Mouse (Mus musculus): ENCODE measurements at regions not wholly inside any gene's neighbourhood (a gene's known extent, or its start where the extent isn't known, plus 50 kb on each side); places are given as distances from the start of the nearest gene placed in this dataset.

DNA sequence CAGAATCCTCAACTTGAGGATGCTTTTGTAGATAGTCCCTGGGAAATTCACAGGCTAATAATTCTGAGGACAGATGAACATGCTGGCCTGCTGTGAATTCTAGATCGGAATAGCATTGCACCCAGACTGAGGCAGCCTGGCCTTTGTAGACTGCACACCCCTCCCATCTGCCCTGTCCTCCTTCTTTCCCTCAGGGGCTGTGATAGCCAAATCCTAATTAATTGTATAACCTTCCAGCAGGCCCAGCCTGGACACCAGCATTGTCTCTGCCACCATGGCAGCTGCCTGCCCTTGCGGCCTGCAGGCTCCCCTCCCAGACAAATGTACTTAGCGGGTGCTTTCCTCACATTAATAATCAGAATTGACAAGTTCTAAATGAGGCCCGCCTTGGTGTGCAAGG lies 171.7 kb upstream of the Rbfox1 start:
- DNase-seq (ENCODE audit: low spot score) = no peak
- Histone ChIP-seq H3K4me1 (ENCODE audit: control insufficient read depth, insufficient read depth, low read length) (no peaks in the 10 kb centered on the region), H3K4me3 (ENCODE audit: low read depth, low read length) (no peak overlapping the region), H3K36me3 (ENCODE audit: control insufficient read depth, insufficient read depth, low read length) (no peaks in the 10 kb centered on the region), H3K27me3 (replicated peaks; ENCODE audit: control insufficient read depth, insufficient read depth, low read length) (no peaks in the 10 kb centered on the region), H3K9me3 (replicated peaks; ENCODE audit: control insufficient read depth, low read length) (no peaks in the 10 kb centered on the region), H3K4me2 (ENCODE audit: low read length) (no peak overlapping the region), H3K9ac (ENCODE audit: low read length) (no peak overlapping the region), H3K27ac (ENCODE audit: low read depth, low read length) (no peak overlapping the region)
- ATAC-seq = no peak
- 69% methylated on average over 4 of the region's 4 CpGs for WGBS

DNA sequence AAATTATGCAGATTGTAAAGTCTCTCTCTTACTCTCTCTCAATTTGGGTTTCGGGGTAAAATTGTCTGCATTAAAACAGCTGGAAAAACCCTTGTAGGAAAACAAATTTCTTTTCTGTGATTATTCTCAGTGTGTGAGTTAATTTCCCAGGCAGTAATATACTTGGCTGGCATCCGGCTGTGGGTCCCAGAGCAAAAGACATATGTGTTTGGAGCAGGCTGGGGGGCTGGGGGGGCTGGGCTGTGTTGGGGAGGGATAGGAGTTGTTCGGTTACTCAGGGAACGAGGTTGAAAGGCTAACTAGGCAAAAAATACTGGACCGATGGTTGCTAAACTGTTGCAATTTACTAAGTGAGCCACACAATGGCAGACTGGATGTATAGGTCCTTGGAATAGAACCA lies 175.3 kb upstream of the Rbfox1 start:
- Histone ChIP-seq H3K4me1 (ENCODE audit: control insufficient read depth, insufficient read depth, low read length) (no peaks in the 10 kb centered on the region), H3K36me3 (ENCODE audit: control insufficient read depth, insufficient read depth, low read length) (no peaks in the 10 kb centered on the region), H3K27ac (ENCODE audit: low read depth, low read length) (no peak overlapping the region), H3K4me2 (ENCODE audit: low read length) (no peak overlapping the region), H3K27me3 (replicated peaks; ENCODE audit: control insufficient read depth, insufficient read depth, low read length) (no peaks in the 10 kb centered on the region), H3K9me3 (replicated peaks; ENCODE audit: control insufficient read depth, low read length) (no peaks in the 10 kb centered on the region), H3K4me3 (ENCODE audit: low read depth, low read length) (no peak overlapping the region), H3K9ac (ENCODE audit: low read length) (no peak overlapping the region)
- whole genome bisulfite sequencing = 74% methylated on average over 5 of the region's 5 CpGs
- no peak for ATAC-seq
- DNase-seq (ENCODE audit: low spot score) = no peak

DNA sequence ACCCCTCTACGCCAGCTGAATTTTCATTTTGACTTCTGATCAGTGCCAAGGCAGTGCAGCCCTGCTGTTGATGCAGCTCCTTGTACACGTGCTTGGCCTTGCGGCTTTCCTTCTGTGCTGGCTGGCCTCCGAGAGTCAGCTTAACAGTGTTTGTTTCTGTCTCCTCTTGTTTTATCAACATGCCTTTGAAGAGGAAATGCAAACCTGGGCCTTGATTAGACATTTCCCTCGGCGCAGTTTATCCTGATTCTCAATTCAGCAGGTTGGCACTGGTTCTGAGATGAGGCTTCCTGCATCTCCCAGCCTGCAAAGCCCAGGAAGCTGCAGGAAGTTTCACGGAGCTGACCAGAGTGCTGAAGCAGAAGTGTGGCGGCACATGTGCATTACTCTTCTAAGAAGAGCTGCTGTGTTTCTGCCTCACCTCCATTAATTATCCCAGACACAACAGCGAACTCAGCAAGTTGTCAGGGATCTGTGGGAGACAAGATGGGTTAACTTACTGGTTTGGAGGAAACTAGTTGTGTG lies 184.4 kb upstream of the Rbfox1 start:
- H3K4me1 ChIP-seq (ENCODE audit: control insufficient read depth, insufficient read depth, low read length) = no peaks in the 10 kb centered on the region
- no peaks in the 10 kb centered on the region for H3K9me3 ChIP-seq (replicated peaks; ENCODE audit: control insufficient read depth, low read length)
- H3K4me3 ChIP-seq (ENCODE audit: low read depth, low read length) = no peak overlapping the region
- ATAC-seq = no peak
- no peaks in the 10 kb centered on the region for H3K36me3 ChIP-seq (ENCODE audit: control insufficient read depth, insufficient read depth, low read length)
- 52% methylated on average over 9 of the region's 9 CpGs for WGBS
- H3K9ac ChIP-seq (ENCODE audit: low read length) = no peak overlapping the region
- no peak overlapping the region for H3K4me2 ChIP-seq (ENCODE audit: low read length)
- DNase-seq (ENCODE audit: low spot score) = peak; percentile 16
- H3K27me3 ChIP-seq (replicated peaks; ENCODE audit: control insufficient read depth, insufficient read depth, low read length) = no peaks in the 10 kb centered on the region
- no peak overlapping the region for H3K27ac ChIP-seq (ENCODE audit: low read depth, low read length)

DNA sequence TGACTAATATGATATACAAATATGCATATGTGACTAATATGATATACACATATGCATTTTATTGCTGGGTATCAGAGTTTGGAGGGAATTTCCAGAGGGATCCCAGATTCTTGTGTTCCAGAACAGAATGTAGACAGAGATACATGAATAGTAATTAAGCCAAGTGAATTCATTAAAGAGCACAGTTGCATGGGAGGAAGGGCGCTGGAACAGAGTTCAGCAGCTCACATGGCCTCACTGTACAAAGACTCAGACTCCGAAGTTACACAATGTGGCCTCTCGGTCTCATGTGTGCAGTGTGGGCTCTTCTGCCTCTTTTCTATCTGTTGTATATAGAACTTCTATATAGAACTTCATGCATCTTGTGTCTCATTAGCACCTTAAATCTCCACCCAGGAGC lies 196.8 kb upstream of the Rbfox1 start:
- no peaks in the 10 kb centered on the region for H3K4me1 ChIP-seq (ENCODE audit: control insufficient read depth, insufficient read depth, low read length)
- H3K36me3 ChIP-seq (ENCODE audit: control insufficient read depth, insufficient read depth, low read length) = no peaks in the 10 kb centered on the region
- H3K9me3 ChIP-seq (replicated peaks; ENCODE audit: control insufficient read depth, low read length) = no peaks in the 10 kb centered on the region
- WGBS = 77% methylated on average over 3 of the region's 3 CpGs
- ATAC-seq (no peak), DNase-seq (ENCODE audit: low spot score) (no peak)
- H3K4me2 ChIP-seq (ENCODE audit: low read length) = no peak overlapping the region
- H3K27me3 ChIP-seq (replicated peaks; ENCODE audit: control insufficient read depth, insufficient read depth, low read length) = no peaks in the 10 kb centered on the region
- no peak overlapping the region for H3K27ac ChIP-seq (ENCODE audit: low read depth, low read length)
- H3K4me3 ChIP-seq (ENCODE audit: low read depth, low read length) = no peak overlapping the region
- H3K9ac ChIP-seq (ENCODE audit: low read length) = no peak overlapping the region

DNA sequence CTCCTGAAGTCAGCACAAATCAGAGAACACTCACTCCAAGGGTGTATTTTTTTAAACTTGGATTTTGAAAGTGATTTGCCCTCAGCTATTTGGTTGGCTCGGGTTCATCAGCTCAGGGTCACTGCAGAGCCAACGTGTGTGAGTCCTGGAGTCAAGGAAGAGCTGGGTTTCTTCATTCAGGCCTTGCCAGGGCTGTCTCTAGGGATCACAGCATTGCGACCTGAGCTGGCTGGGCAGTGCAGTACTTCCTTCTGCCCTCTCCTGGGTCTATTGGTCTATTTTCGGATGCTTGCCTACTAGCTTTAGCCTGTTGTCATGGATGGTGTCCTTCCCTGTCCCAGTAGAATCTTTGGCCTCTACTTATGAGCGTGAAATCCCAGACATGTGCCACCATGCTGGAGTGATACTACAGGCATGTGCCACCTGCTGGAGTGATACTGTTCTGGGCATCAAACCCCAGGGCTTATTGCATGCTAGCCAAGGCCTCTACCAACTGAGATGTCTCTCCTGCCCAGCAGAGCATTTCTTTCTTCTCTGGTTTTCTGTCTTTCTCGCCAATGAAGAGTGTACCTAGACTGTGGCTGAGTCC lies 211.7 kb upstream of the Rbfox1 start:
- no peak for DNase-seq (ENCODE audit: low spot score)
- no peaks in the 10 kb centered on the region for H3K9me3 ChIP-seq (replicated peaks; ENCODE audit: control insufficient read depth, low read length)
- WGBS = 85% methylated on average over 6 of the region's 6 CpGs
- 0 out of 2 replicates have a peak, but pooled peaks cover 2% of the 10 kb centered on the region for H3K4me1 ChIP-seq (ENCODE audit: control insufficient read depth, insufficient read depth, low read length)
- no peaks in the 10 kb centered on the region for H3K27me3 ChIP-seq (replicated peaks; ENCODE audit: control insufficient read depth, insufficient read depth, low read length)
- H3K27ac ChIP-seq (ENCODE audit: low read depth, low read length) = no peak overlapping the region
- no peak for ATAC-seq
- no peak overlapping the region for H3K4me3 ChIP-seq (ENCODE audit: low read depth, low read length)
- H3K36me3 ChIP-seq (ENCODE audit: control insufficient read depth, insufficient read depth, low read length) = no peaks in the 10 kb centered on the region
- H3K9ac ChIP-seq (ENCODE audit: low read length) = no peak overlapping the region
- no peak overlapping the region for H3K4me2 ChIP-seq (ENCODE audit: low read length)

DNA sequence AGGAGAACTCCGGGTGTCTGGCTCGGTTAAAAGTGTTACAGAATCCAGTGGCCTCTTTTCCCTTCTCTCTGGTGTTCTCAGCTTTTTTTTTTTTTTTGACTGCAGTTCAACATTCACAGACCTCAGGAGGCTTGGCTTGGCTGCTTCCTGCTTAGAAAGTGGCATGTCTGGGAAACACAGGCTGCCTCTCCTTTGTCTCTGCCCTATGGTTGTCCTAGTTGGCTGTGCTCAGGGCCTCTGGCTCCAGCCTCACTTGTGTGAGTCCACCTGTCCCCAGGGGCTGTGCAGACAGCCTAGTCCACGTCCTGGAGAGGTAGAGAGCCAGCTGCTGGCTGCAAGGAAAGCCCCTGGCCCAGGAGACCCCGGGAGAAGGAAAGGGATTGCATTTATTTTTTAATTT lies 212.3 kb upstream of the Rbfox1 start:
- H3K27ac ChIP-seq (ENCODE audit: low read depth, low read length) = peak overlapping the region; percentile 63; the same call in 1 of the 2 replicates
- peak; percentile 23 for DNase-seq (ENCODE audit: low spot score)

DNA sequence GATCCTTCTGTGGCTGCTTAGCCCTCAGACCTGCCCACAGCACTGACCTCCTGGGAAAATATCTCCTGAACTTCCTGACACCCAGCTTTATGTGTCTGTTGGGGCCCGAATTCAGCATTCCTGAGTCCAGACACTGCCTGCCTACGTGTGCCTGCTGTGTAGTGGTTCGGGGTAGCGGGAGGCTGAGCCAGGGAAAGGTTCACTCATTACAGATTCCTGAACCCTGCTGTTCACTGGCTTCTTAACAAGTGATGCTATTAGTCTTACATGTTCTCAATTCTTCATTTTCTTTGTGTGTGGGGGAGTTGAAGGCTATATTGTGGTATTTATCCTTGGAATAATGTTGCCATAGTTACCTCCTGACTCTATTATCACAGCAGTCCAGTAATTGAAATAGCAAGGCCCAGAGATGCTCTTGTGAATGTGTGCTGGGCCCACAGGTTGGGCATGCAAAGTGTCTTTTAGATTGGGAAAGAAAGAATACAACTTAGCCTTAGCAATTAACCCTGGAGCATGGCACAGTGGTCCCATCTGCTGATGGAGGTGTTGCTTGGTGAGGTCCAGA lies 216.7 kb upstream of the Rbfox1 start:
- no peak overlapping the region for H3K4me3 ChIP-seq (ENCODE audit: low read depth, low read length)
- no peak overlapping the region for H3K27ac ChIP-seq (ENCODE audit: low read depth, low read length)
- H3K4me2 ChIP-seq (ENCODE audit: low read length) = no peak overlapping the region
- no peaks in the 10 kb centered on the region for H3K9me3 ChIP-seq (replicated peaks; ENCODE audit: control insufficient read depth, low read length)
- 0 out of 2 replicates have a peak, but pooled peaks cover 2% of the 10 kb centered on the region for H3K4me1 ChIP-seq (ENCODE audit: control insufficient read depth, insufficient read depth, low read length)
- H3K36me3 ChIP-seq (ENCODE audit: control insufficient read depth, insufficient read depth, low read length) = no peaks in the 10 kb centered on the region
- ATAC-seq (no peak), DNase-seq (ENCODE audit: low spot score) (peak; percentile 43)
- 38% methylated on average over 4 of the region's 4 CpGs for WGBS
- no peak overlapping the region for H3K9ac ChIP-seq (ENCODE audit: low read length)
- no peaks in the 10 kb centered on the region for H3K27me3 ChIP-seq (replicated peaks; ENCODE audit: control insufficient read depth, insufficient read depth, low read length)

More for the DNA sequence above, 212.3 kb upstream of the Rbfox1 start:
- ATAC-seq = no peak
- Histone ChIP-seq H3K4me2 (ENCODE audit: low read length) (no peak overlapping the region), H3K27me3 (replicated peaks; ENCODE audit: control insufficient read depth, insufficient read depth, low read length) (no peaks in the 10 kb centered on the region), H3K36me3 (ENCODE audit: control insufficient read depth, insufficient read depth, low read length) (no peaks in the 10 kb centered on the region), H3K9me3 (replicated peaks; ENCODE audit: control insufficient read depth, low read length) (no peaks in the 10 kb centered on the region), H3K9ac (ENCODE audit: low read length) (no peak overlapping the region), H3K4me1 (ENCODE audit: control insufficient read depth, insufficient read depth, low read length) (0 out of 2 replicates have a peak, but pooled peaks cover 2% of the 10 kb centered on the region), H3K4me3 (ENCODE audit: low read depth, low read length) (no peak overlapping the region)
- 61% methylated on average over 4 of the region's 4 CpGs for WGBS

DNA sequence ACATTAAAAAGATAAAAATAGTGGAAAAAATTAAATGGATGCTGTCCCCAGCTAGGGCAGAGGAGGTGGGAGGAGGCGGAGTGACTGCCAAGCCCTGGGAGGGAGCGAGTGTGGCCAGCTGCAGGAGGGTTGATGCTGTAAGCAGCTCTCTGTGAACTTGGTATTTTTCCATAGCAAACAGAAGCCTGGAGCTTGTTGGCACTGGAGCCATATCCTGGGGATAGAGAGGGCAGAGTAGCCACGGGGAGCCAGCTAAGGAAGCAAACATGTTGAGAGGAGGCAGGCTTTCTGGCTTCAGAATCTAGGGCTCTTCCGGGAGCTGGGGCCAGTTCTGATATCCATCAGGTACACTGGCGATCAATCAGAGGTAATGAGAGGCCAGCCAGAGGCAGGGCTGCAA lies 223.2 kb upstream of the Rbfox1 start:
- H3K4me1 ChIP-seq (ENCODE audit: control insufficient read depth, insufficient read depth, low read length) = no peaks in the 10 kb centered on the region
- H3K4me3 ChIP-seq (ENCODE audit: low read depth, low read length) = no peak overlapping the region
- WGBS = 80% methylated on average over 5 of the region's 5 CpGs
- no peaks in the 10 kb centered on the region for H3K27me3 ChIP-seq (replicated peaks; ENCODE audit: control insufficient read depth, insufficient read depth, low read length)
- H3K36me3 ChIP-seq (ENCODE audit: control insufficient read depth, insufficient read depth, low read length) = no peaks in the 10 kb centered on the region
- H3K9me3 ChIP-seq (replicated peaks; ENCODE audit: control insufficient read depth, low read length) = no peaks in the 10 kb centered on the region
- H3K27ac ChIP-seq (ENCODE audit: low read depth, low read length) = no peak overlapping the region
- H3K4me2 ChIP-seq (ENCODE audit: low read length) = no peak overlapping the region
- no peak for DNase-seq (ENCODE audit: low spot score)
- ATAC-seq = no peak
- H3K9ac ChIP-seq (ENCODE audit: low read length) = no peak overlapping the region

DNA sequence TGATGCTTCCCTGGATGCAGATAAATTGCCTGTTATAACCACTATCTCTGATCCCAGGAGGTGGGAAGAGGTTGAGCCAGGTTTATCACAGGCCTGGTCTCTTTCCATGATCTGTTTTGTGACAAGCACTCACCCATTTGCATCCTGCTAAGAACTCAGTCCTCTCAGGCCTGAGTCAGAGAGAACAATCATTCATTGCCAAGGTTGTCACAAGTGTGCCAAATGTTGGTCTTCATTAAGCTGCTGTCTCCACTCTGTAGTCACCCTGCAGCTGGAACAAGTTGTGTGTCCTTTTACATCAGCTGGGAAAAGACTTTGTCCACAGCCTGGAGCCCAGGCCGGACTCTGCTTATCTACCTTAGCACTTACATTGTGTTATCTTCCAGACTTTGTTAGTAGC lies 233.6 kb upstream of the Rbfox1 start:
- ATAC-seq = no peak
- Histone ChIP-seq H3K9ac (ENCODE audit: low read length) (no peak overlapping the region), H3K4me1 (ENCODE audit: control insufficient read depth, insufficient read depth, low read length) (no peaks in the 10 kb centered on the region), H3K4me3 (ENCODE audit: low read depth, low read length) (no peak overlapping the region), H3K27me3 (replicated peaks; ENCODE audit: control insufficient read depth, insufficient read depth, low read length) (no peaks in the 10 kb centered on the region), H3K36me3 (ENCODE audit: control insufficient read depth, insufficient read depth, low read length) (no peaks in the 10 kb centered on the region), H3K4me2 (ENCODE audit: low read length) (no peak overlapping the region), H3K27ac (ENCODE audit: low read depth, low read length) (no peak overlapping the region), H3K9me3 (replicated peaks; ENCODE audit: control insufficient read depth, low read length) (no peaks in the 10 kb centered on the region)
- WGBS = 90% methylated on average over 1 of the region's 1 CpGs
- no peak for DNase-seq (ENCODE audit: low spot score)
